Mouse (Mus musculus): ENCODE results near the gene Olfr311.

Olfr311 gene

DNA sequence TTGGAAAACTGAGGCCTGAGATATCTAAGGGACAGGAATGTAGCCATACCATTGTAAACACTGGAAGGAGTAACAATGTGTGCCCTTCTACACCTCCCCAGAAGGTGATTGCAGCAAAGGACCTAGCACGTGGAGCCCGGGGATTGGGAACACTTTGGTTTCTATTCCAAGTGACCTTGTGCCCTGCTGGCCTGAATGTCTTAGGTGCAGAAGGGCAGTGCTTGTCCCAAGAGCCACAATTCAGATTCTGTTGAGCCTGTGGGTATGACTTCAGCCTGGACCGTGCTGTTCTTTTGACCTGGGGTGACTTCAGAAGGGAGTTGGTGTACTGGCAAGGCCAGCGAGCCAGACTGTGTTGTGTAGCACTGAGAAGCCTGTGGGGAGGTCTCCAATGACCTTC is 31.9 kb downstream of the Olfr311 start:
- no peak for DNase-seq (ENCODE audit: low spot score in 2 of 2)

- no peak for DNase-seq (ENCODE audit: low spot score in 2 of 2)
Measured at GRCm38 (mm10) chr11:58883756-58884155, 44.7 kb downstream of the Olfr311 start.

GRCm38 (mm10) chr11:58890511-58890910 is 51.5 kb downstream of the Olfr311 start:
- DNase-seq (ENCODE audit: low spot score in 2 of 2) = no peak

Data from urinary bladder, postnatal 36 days (tissue).